Mouse (Mus musculus): ENCODE results near the gene Pink1.

GRCm38 (mm10) chr4:138343341-138343837 is 17.3 kb upstream of the Pink1 start:
- TF ChIP-seq CHD2 (IDR thresholded peaks at IDR 0.05; ENCODE audit: low read depth, low read length) (no peak), ZC3H11A (IDR thresholded peaks at IDR 0.05; ENCODE audit: borderline replicate concordance, low read depth, low read length) (no peak), ZNF384 (IDR thresholded peaks at IDR 0.05; ENCODE audit: low read depth, low read length) (no peak), MAFK (IDR thresholded peaks at IDR 0.05; ENCODE audit: insufficient read depth, low read depth, low read length) (no peak)

Data from ES-E14 (cell line).